Mouse (Mus musculus) olfactory bulb, adult 2 months (tissue): ENCODE measurements around the gene Tfam. TPM values are rescaled to one million over a fixed set of nuclear protein-coding genes. Genes with fewer than 3 reads are reported as not detected.

ENCODE experiments used
- H3K27ac ChIP-seq: fragments of 200-500 bp; 2 replicates; pipeline ENCODE4 v1.5.1; 2012; ENCODE audit warnings: low read depth, low read length; ENCODE audit not compliant: insufficient read depth
- H3K4me1 ChIP-seq: fragments of 200-500 bp; 2 replicates; pipeline ENCODE4 v1.6.1; 2012; ENCODE audit warnings: low read length; ENCODE audit not compliant: control insufficient read depth, insufficient read depth
- H3K4me3 ChIP-seq: fragments of 200-500 bp; 2 replicates; pipeline ENCODE4 v1.5.1; 2012; ENCODE audit warnings: mild to moderate bottlenecking, low read depth, low read length, moderate library complexity; ENCODE audit not compliant: insufficient read depth
- CTCF ChIP-seq: fragments of 200-500 bp; IDR thresholded peaks from 2 replicates; pipeline ENCODE4 v1.5.1; 2012; ENCODE audit warnings: low read depth, mild to moderate bottlenecking, low read length, moderate library complexity; ENCODE audit not compliant: insufficient read depth
- POLR2A ChIP-seq: fragments of 200-500 bp; IDR thresholded peaks from 2 replicates; pipeline ENCODE4 v1.6.1; 2012; ENCODE audit warnings: mild to moderate bottlenecking, low read depth, low read length, moderate library complexity; ENCODE audit not compliant: insufficient read depth
- WGBS: fragments of 180-500 bp; shearing (Covaris S2); methylation state at CpG from one replicate; pipeline ENCODE4 v1.1.7; 2018; 5-methylcytosine and 5-hydroxymethylcytosine counted together
- polyA plus RNA-seq: library from polyadenylated mRNA; stranded (reverse); fragments of >200 nt; gene quantifications from 2 replicates; pipeline ENCODE4 v1.2.4, GENCODE M21; 2012; ENCODE audit warnings: low replicate concordance; ENCODE audit not compliant: missing spikeins, insufficient read depth, insufficient read length

The Tfam gene
- polyA plus RNA-seq = not detected in 2 replicates

- 1% methylated on average over 7 of the region's 7 CpGs for WGBS
- Histone ChIP-seq H3K4me3 (peak within 1 kb of the TSS; percentile 86), H3K4me1 (no peaks in the 10 kb centered on the region), H3K27ac (peak within 1 kb of the TSS; percentile 53)
- TF ChIP-seq POLR2A (peak; percentile 3; the same call in 1 of the 2 replicates), CTCF (no peak)
Measured at GRCm38 (mm10) chr10:71238240-71238554, at the start of gene Tfam. Gene Tfam (minus strand): TSS chr10:71238280.

- peak; percentile 87 for TF ChIP-seq POLR2A
- TF ChIP-seq CTCF = peak; percentile 55; the same call in 1 of the 2 replicates
- peak within 1 kb of the TSS; percentile 100 for H3K4me3 ChIP-seq
- under 1% methylated on average over 50 of the region's 50 CpGs for WGBS
- peaks cover 15% of the 10 kb centered on the region for H3K4me1 ChIP-seq
- H3K27ac ChIP-seq = peak within 1 kb of the TSS; percentile 75
Measured at GRCm38 (mm10) chr10:71285126-71285580, 47.1 kb upstream of the Tfam start, which contains the start of gene Ube2d1. Gene Ube2d1 (minus strand): TSS chr10:71285262.

- under 1% methylated on average over 41 of the region's 41 CpGs for WGBS
Measured at GRCm38 (mm10) chr10:71284511-71285125, 46.5 kb upstream of the Tfam start.

GRCm38 (mm10) chr10:71284131-71284510, 46.0 kb upstream of the Tfam start:
- Histone ChIP-seq H3K4me1 (peaks cover 15% of the 10 kb centered on the region), H3K27ac (peak overlapping the region; percentile 75; the same call in 1 of the 2 replicates), H3K4me3 (peak overlapping the region; percentile 100)
- TF ChIP-seq POLR2A (no peak), CTCF (no peak)
- WGBS = 8% methylated on average over 8 of the region's 8 CpGs

More at GRCm38 (mm10) chr10:71284511-71285125, 46.5 kb upstream of the Tfam start:
- Histone ChIP-seq H3K4me1 (peaks cover 15% of the 10 kb centered on the region), H3K4me3 (peak overlapping the region; percentile 100), H3K27ac (peak overlapping the region; percentile 75)
- TF ChIP-seq CTCF (no peak), POLR2A (no peak)

- 41% methylated on average over 9 of the region's 9 CpGs for WGBS
- Histone ChIP-seq H3K4me3 (no peak overlapping the region), H3K27ac (no peak overlapping the region), H3K4me1 (peaks cover 5% of the 10 kb centered on the region)
- TF ChIP-seq POLR2A (no peak), CTCF (no peak)
Measured at GRCm38 (mm10) chr10:71273008-71273739, 35.1 kb upstream of the Tfam start.

- Histone ChIP-seq H3K4me1 (peaks cover 4% of the 10 kb centered on the region; the same call in 1 of the 2 replicates), H3K27ac (no peak overlapping the region), H3K4me3 (no peak overlapping the region)
- no peak for TF ChIP-seq CTCF
- no peak for TF ChIP-seq POLR2A
- 74% methylated on average over 2 of the region's 2 CpGs for WGBS
Measured at GRCm38 (mm10) chr10:71267973-71268372, 29.9 kb upstream of the Tfam start.

GRCm38 (mm10) chr10:71267511-71267910, 29.4 kb upstream of the Tfam start:
- H3K4me3 ChIP-seq = no peak overlapping the region
- TF ChIP-seq POLR2A (no peak), CTCF (no peak)
- H3K27ac ChIP-seq = no peak overlapping the region
- H3K4me1 ChIP-seq = 0 out of 2 replicates have a peak, but pooled peaks cover 6% of the 10 kb centered on the region
- WGBS = 81% methylated on average over 11 of the region's 11 CpGs

GRCm38 (mm10) chr10:71265067-71265466, 27.0 kb upstream of the Tfam start:
- TF ChIP-seq CTCF (no peak), POLR2A (no peak)
- WGBS = 81% methylated on average over 4 of the region's 4 CpGs
- Histone ChIP-seq H3K4me3 (no peak overlapping the region), H3K27ac (no peak overlapping the region), H3K4me1 (0 out of 2 replicates have a peak, but pooled peaks cover 6% of the 10 kb centered on the region)

- 76% methylated on average over 8 of the region's 8 CpGs for WGBS
- Histone ChIP-seq H3K27ac (no peak overlapping the region), H3K4me3 (no peak overlapping the region), H3K4me1 (0 out of 2 replicates have a peak, but pooled peaks cover 3% of the 10 kb centered on the region)
- TF ChIP-seq POLR2A = no peak
- no peak for TF ChIP-seq CTCF
Measured at GRCm38 (mm10) chr10:71261637-71262036, 23.6 kb upstream of the Tfam start.
